Mouse (Mus musculus) heart, embryonic 11.5 days (tissue): ENCODE results near the gene Mall. TPM values are rescaled to one million over a fixed set of nuclear protein-coding genes. Genes with fewer than 3 reads are reported as not detected.

Experiments used
- ATAC-seq: fragments of 200-750 bp; cut with Nextera tagmentation; replicated peaks from 2 replicates; pipeline ENCODE4 v1.8.0; 2017; ENCODE audit warnings: moderate library complexity; ENCODE audit not compliant: insufficient number of reproducible peaks, low FRiP score, low TSS enrichment
- H3K27ac ChIP-seq: fragments of 300-500 bp; sonication (generic); 2 replicates; pipeline ENCODE4 v1.5.1; 2014; ENCODE audit warnings: mild to moderate bottlenecking, low read depth, low read length
- H3K27me3 ChIP-seq: fragments of 300-500 bp; sonication (generic); 2 replicates; pipeline ENCODE4 v1.6.1; 2014; ENCODE audit warnings: mild to moderate bottlenecking, low read length, mixed read lengths; ENCODE audit not compliant: control insufficient read depth, insufficient read depth
- H3K36me3 ChIP-seq: fragments of 300-500 bp; sonication (generic); 2 replicates; pipeline ENCODE4 v1.6.1; 2014; ENCODE audit warnings: mild to moderate bottlenecking, low read length, moderate library complexity, mixed read lengths; ENCODE audit not compliant: control insufficient read depth, insufficient read depth
- H3K4me1 ChIP-seq: fragments of 300-500 bp; sonication (generic); 2 replicates; pipeline ENCODE4 v1.6.1; 2014; ENCODE audit warnings: low read length; ENCODE audit not compliant: control insufficient read depth, insufficient read depth
- H3K4me2 ChIP-seq: fragments of 300-500 bp; sonication (generic); 2 replicates; pipeline ENCODE4 v1.6.1; 2014; ENCODE audit warnings: mild to moderate bottlenecking, moderate library complexity
- H3K4me3 ChIP-seq: fragments of 300-500 bp; sonication (generic); 2 replicates; pipeline ENCODE4 v1.5.1; 2014; ENCODE audit warnings: low read depth, low read length
- H3K9ac ChIP-seq: fragments of 300-500 bp; sonication (generic); 2 replicates; pipeline ENCODE4 v1.6.1; 2014; ENCODE audit warnings: mild to moderate bottlenecking, low read depth, low read length, moderate library complexity
- H3K9me3 ChIP-seq: fragments of 300-500 bp; sonication (generic); replicated peaks from 2 replicates; pipeline ENCODE4 v1.6.1; 2016; ENCODE audit warnings: low read length; ENCODE audit not compliant: control insufficient read depth
- WGBS: fragments of 180-500 bp; shearing (Covaris S2); extraction: QIAGEN DNeasy Blood & Tissue Kit; methylation state at CpG from one replicate; pipeline ENCODE4 v1.1.7; 2014; ENCODE audit not compliant: insufficient replicate concordance; 5-methylcytosine and 5-hydroxymethylcytosine counted together
- polyA plus RNA-seq: library from polyadenylated mRNA; unstranded; fragments of >200 nt; fragmentation: Nextera tagmentation; extraction: Ambion mirVana; gene quantifications from 2 replicates; pipeline ENCODE4 v1.2.1, GENCODE M21; 2014

Gene Mall
- polyA plus RNA-seq: 2.5 and 3.8 TPM in 2 replicates

GRCm38 (mm10) chr2:127729671-127730070 lies at the start of gene Mall:
Gene Mall (minus strand): TSS chr2:127729932.
- Histone ChIP-seq H3K4me2 (peak within 1 kb of the TSS; percentile 66), H3K36me3 (no peaks in the 10 kb centered on the region), H3K4me3 (peak within 1 kb of the TSS; percentile 26), H3K9ac (peak within 1 kb of the TSS; percentile 44), H3K27ac (no peak within 1 kb of the TSS), H3K27me3 (peaks cover 4% of the 10 kb centered on the region; the same call in 1 of the 2 replicates), H3K4me1 (0 out of 2 replicates have a peak, but pooled peaks cover 7% of the 10 kb centered on the region), H3K9me3 (no peaks in the 10 kb centered on the region)
- no peak for ATAC-seq
- 2% methylated on average over 26 of the region's 26 CpGs for WGBS

GRCm38 (mm10) chr2:127778451-127778850 lies 48.7 kb upstream of the Mall start:
- no peaks in the 10 kb centered on the region for H3K27me3 ChIP-seq
- H3K4me3 ChIP-seq: no peak overlapping the region
- H3K4me2 ChIP-seq: no peak overlapping the region
- no peak overlapping the region for H3K27ac ChIP-seq
- no peaks in the 10 kb centered on the region for H3K9me3 ChIP-seq
- WGBS: 81% methylated on average over 5 of the region's 5 CpGs
- no peak overlapping the region for H3K9ac ChIP-seq
- H3K4me1 ChIP-seq: no peaks in the 10 kb centered on the region; the same call in 1 of the 2 replicates
- no peak for ATAC-seq
- no peaks in the 10 kb centered on the region for H3K36me3 ChIP-seq

GRCm38 (mm10) chr2:127775013-127775412 lies 45.3 kb upstream of the Mall start:
- Histone ChIP-seq H3K4me1 (no peaks in the 10 kb centered on the region; the same call in 1 of the 2 replicates), H3K4me3 (no peak overlapping the region), H3K9ac (no peak overlapping the region), H3K27me3 (no peaks in the 10 kb centered on the region), H3K36me3 (no peaks in the 10 kb centered on the region), H3K4me2 (no peak overlapping the region), H3K9me3 (no peaks in the 10 kb centered on the region), H3K27ac (no peak overlapping the region)
- ATAC-seq: no peak
- WGBS: 84% methylated on average over 3 of the region's 3 CpGs

GRCm38 (mm10) chr2:127774578-127774941 lies 44.8 kb upstream of the Mall start:
- H3K9me3 ChIP-seq: no peaks in the 10 kb centered on the region
- H3K27ac ChIP-seq: no peak overlapping the region
- no peaks in the 10 kb centered on the region; the same call in 1 of the 2 replicates for H3K4me1 ChIP-seq
- no peak overlapping the region for H3K9ac ChIP-seq
- H3K36me3 ChIP-seq: no peaks in the 10 kb centered on the region
- WGBS: 57% methylated on average over 1 of the region's 1 CpGs
- H3K27me3 ChIP-seq: no peaks in the 10 kb centered on the region
- H3K4me3 ChIP-seq: no peak overlapping the region
- ATAC-seq: no peak
- no peak overlapping the region for H3K4me2 ChIP-seq

GRCm38 (mm10) chr2:127773938-127774577 lies 44.3 kb upstream of the Mall start:
- Histone ChIP-seq H3K4me3 (no peak overlapping the region), H3K9ac (no peak overlapping the region), H3K36me3 (no peaks in the 10 kb centered on the region), H3K27me3 (no peaks in the 10 kb centered on the region), H3K4me2 (no peak overlapping the region), H3K27ac (no peak overlapping the region), H3K4me1 (no peaks in the 10 kb centered on the region; the same call in 1 of the 2 replicates), H3K9me3 (no peaks in the 10 kb centered on the region)
- no peak for ATAC-seq
- 56% methylated on average over 15 of the region's 15 CpGs for WGBS

GRCm38 (mm10) chr2:127761587-127761986 lies 31.9 kb upstream of the Mall start:
- no peak overlapping the region for H3K9ac ChIP-seq
- no peak overlapping the region for H3K4me3 ChIP-seq
- H3K27me3 ChIP-seq: no peaks in the 10 kb centered on the region
- WGBS: 68% methylated on average over 5 of the region's 5 CpGs
- no peak for ATAC-seq
- no peak overlapping the region for H3K27ac ChIP-seq
- H3K36me3 ChIP-seq: no peaks in the 10 kb centered on the region
- no peak overlapping the region for H3K4me2 ChIP-seq
- H3K9me3 ChIP-seq: no peaks in the 10 kb centered on the region
- H3K4me1 ChIP-seq: peaks cover 7% of the 10 kb centered on the region

GRCm38 (mm10) chr2:127760429-127761000 lies 30.8 kb upstream of the Mall start:
- no peak overlapping the region for H3K4me3 ChIP-seq
- no peak for ATAC-seq
- 63% methylated on average over 10 of the region's 10 CpGs for WGBS

GRCm38 (mm10) chr2:127760014-127760413 lies 30.3 kb upstream of the Mall start:
- Histone ChIP-seq H3K4me2 (no peak overlapping the region), H3K9ac (no peak overlapping the region), H3K4me3 (no peak overlapping the region), H3K27ac (no peak overlapping the region), H3K36me3 (no peaks in the 10 kb centered on the region), H3K9me3 (no peaks in the 10 kb centered on the region), H3K4me1 (peaks cover 7% of the 10 kb centered on the region), H3K27me3 (no peaks in the 10 kb centered on the region)
- WGBS: 77% methylated on average over 6 of the region's 6 CpGs
- ATAC-seq: no peak

More at GRCm38 (mm10) chr2:127760429-127761000, 30.8 kb upstream of the Mall start:
- no peak overlapping the region for H3K9ac ChIP-seq
- H3K27me3 ChIP-seq: no peaks in the 10 kb centered on the region
- H3K9me3 ChIP-seq: no peaks in the 10 kb centered on the region
- H3K36me3 ChIP-seq: no peaks in the 10 kb centered on the region
- peaks cover 7% of the 10 kb centered on the region for H3K4me1 ChIP-seq
- no peak overlapping the region for H3K4me2 ChIP-seq
- H3K27ac ChIP-seq: no peak overlapping the region
